Mouse (Mus musculus): Measurements from ENCODE around the gene Crtap.
A peak's percentile ranks its signal among the peaks of the same experiment; 100 is the strongest.

The Crtap gene

DNA sequence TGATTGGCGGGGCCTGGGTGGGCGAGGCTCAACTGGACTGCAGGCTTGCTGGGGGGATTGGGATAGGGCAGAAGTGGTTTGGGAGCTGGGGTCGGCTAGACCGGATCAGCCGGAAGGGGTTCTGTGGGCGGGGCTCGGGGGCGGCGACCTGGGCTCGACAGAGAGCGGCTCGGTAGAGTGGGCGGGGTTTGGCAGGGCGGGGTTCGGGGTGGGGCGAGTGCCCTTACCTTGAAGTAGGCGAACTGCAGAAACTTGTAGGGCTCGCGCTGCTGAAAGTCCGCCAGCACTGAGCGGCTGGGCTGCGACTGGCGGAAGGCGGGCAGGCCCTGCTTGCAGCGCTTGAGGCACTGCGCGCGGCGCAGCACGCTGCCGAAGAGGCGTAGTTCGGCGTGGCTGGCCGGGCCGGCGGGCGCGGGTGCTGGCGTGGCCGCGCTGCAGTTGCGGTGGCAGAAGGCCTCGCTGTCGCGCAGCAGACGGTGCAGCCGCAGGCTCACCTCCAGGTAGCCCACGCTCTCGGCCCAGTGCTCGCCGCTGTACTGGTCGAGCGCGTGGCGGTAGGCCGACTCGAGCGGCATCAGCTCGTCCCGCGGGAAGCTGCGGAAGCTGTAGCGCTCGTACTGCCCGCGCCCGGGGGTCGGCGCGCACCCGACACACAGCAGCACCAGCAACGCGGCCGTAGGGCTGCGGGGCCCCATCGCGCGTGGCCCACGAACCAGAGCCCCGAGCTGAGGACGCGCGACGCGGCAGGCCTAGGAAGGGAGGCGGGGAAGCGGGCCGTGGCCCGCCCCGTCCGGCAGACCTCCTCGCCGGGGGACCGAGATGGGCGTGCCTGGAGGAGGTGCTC lies at the start of gene Crtap:
TSS of gene Crtap (minus strand) at position 771 of the 844 bp plus-strand sequence.
- peak; percentile 81 for DNase-seq (ENCODE audit: low spot score)

DNA sequence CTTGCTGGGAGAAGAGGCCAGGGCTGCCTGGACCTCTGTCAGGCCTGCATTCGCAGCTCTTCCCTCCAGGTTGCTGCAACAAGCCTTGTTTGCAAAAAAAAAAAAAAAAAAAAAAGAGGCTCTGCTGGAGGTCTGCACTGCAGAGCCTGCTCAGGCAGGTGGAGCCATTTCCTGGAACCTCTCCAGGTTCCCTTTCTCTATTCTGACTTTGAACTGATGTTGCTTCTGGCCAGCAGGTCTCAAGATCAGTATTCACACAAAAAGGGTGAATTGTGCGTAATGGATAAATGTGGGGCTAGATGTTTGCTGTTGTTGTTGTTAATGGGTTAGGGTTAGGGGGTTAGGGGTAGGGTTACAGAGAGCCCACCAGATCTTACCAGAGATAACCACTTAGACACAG lies 45.2 kb upstream of the Crtap start:
- DNase-seq (ENCODE audit: low spot score), result no peak

DNA sequence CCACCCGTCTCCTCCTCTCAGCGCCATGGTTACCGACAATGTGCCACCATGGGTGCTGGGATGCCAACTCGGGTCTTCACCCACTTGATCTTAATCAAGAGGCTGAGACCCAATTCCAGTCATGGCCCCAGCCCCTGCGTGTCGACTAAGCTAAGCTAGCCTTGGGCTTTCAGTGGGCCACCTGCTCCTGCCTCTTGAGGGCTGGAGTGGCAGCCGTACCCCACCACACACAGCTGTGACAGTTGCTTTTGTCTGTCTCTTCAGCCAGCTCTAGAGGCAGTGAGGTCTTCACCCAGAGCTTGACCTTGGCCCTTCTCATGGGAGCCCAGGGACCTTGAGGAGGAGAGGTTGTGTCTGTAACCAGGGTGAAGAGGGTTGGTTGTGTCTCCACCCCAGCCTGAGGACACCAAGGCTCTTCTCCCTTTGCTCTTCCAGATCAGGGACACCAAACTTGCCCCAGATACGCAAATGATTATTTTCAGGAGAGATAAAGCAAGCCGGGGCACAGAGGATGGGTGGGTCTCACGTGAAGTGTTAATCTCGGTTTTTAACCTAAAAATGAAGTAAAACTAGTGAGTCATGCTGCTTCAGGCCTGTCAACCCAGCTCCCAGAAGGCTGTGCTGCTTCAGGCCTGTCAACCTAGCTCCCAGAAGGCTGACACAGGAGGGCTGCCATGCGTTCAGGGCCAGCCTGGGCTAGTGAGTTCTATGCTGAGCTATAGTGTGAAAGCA lies 37.8 kb upstream of the Crtap start:
- no peak for DNase-seq (ENCODE audit: low spot score)

DNA sequence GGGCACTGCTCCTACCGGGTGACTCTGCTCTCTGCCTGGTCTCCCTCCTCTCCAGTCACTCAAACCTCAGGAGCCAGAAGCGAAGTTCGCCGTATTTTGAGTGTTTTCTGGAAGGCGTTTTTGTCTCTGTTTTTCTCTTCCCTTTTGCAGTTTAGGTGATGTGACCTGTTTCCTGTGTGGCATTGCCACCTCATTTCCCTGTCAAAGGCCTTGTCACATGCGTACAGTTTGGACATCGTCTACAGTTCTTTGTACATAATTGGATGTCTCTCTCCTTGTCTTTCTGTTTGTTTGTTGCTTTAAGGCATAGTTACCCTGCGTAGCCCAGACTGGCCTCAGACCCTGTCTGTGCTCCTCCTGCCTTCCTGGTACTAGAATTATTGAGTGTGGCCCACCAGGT lies 37.0 kb upstream of the Crtap start:
- DNase-seq (ENCODE audit: low spot score), result no peak

DNA sequence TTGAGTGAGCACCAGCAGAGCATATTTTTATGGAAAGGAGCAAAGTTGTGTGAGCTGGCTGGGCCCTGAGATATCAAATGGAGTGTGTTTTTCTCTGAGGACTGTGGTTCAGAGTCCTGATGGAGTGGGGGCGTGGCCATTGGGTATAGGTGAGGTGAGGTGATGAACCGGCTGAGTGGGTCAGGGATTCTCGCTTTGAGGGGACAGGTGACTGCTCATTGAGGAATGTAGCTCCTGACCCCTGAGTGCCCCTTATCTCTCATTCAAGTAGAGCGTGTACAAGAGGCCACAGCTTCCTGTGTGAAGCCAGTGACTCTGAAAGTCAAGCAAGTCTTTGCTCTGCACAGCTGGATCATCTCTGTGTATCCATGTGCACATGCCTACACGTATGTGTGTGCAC lies 35.7 kb upstream of the Crtap start:
- no peak for DNase-seq (ENCODE audit: low spot score)

DNA sequence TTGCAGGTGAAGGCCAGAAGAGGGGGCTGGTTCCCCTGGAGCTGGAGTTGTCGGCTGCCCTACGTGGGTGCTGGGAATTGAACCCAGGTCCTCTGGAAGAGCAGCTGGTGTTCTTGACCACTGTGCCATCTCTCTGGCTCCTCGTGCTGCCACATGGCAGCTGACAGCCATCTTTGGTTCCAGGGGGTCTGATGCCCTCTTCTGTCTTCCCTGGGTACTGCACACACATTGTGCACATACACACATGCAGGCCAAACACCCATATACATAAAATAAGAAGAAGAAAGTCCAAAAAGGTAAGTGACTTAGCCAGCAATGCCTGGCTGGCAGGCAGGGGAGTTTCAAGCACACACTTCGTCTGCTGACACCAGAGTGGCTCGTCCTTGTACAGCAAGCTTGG lies 35.1 kb upstream of the Crtap start:
- no peak for DNase-seq (ENCODE audit: low spot score)

DNA sequence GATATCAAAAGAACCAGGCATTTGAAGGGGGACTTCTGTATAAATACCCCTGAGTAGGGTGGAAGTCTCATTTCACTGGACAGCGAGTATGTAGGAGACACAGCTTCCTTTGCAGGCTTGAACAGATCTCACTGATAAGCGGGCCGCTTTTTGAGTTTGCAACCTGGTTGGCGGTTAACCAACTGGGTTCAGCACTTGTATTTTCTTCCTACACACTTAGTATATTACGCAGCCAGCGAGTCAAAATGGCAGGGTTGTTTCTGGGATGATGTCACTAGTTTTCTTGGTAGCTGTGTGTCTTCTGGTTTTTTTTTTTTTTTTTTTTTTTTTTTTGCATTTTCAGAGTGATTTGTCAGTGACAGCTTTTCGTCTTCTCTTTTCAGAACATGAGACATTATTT lies 31.3 kb upstream of the Crtap start:
- DNase-seq (ENCODE audit: low spot score), result no peak

DNA sequence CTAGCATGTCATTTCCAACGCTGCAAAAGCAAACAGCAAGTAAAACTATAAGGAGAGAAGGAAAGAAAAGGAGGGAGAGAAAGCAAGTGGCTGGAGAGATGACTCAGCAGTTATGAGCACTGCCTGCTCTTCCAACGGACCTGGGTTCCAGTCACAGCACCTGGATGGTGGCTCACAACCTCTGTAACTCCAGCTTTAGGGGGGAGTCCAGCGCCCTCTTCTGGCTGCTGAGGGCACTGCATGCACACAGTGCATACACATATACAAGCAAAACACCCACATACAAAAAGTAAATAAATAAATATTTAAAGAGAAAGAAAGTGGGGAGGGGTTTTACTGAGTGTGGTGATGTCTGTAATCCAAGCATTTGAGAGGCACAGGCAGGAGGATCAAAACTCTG lies 30.6 kb upstream of the Crtap start:
- no peak for DNase-seq (ENCODE audit: low spot score)

DNA sequence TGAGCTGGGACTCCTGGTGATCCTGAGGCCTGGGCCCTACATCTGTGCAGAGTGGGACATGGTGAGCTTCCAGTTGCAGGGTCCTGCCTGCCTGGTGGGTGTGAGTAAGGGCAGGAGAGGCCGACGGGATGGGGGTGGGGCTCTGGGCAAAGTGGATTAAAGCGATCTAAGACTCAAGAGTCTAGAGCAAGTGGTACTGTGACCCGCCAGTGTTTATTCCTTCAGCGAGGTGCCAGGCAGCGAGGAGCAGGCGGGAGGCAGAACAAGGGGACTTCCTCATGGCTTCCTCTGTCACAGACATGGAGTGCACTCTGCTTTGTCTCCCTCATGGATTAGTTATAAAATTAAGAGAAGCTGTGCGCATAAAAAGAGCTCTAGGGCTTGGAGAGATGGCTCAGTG lies 30.0 kb upstream of the Crtap start:
- DNase-seq (ENCODE audit: low spot score), result no peak

DNA sequence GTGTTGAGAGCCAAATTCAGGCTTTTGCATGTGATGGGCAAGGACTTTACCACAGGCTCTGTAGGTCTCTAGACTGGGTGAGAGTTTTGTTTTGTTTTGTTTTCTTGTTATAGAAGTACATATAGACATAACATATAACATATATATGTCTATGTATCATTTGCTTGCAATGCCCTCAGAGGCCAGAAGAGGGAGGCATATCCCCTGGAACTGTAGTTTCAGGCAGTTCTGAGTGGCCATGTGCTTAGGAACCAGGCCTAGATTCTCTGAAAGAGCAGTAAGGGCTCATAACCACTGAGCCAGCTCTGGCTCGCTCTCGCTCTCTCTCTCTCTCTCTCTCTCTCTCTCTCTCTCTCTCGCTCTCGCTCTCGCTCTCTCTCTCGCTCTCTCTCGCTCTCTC lies 27.7 kb upstream of the Crtap start:
- peak; percentile 63 for DNase-seq (ENCODE audit: low spot score)

DNA sequence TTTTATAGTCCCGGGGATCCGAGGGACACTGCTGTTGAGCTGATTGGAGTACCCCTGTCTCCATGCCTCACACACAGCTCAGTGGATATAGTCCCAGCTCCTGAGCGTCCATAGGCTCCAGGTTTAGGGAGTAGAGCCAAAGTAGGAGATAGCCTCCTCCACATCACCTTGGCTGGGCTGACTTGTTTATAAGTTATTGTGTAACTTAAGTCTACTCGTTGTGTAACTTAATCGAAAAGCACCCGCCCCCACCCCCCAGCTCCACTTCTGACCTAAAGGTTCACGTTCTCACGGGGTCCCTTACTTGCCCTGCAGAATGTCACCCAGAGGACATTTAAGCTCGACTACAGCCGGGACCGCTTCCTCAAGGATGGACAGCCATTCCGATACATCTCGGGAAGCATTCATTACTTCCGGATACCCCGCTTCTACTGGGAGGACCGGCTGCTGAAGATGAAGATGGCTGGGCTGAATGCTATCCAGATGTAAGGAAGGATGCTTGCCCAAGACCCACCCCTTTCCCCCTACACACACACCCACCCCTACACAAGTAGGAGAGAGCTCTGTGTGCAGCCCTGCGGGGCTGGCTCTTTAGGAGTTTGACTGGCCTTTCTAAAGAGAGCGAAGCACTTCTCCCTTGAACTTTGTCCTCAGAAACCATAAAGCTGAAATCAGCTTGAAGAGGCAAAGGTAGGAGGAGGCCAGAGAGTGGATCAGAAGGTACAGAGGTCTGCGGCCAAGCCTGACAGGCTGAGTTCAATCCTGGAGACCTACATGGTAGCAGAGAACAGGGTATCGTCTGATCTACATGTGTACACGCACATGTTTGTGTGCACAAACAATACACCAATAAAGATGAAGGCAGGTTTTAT lies 26.4 kb upstream of the Crtap start:
- DNase-seq (ENCODE audit: low spot score), result no peak

DNA sequence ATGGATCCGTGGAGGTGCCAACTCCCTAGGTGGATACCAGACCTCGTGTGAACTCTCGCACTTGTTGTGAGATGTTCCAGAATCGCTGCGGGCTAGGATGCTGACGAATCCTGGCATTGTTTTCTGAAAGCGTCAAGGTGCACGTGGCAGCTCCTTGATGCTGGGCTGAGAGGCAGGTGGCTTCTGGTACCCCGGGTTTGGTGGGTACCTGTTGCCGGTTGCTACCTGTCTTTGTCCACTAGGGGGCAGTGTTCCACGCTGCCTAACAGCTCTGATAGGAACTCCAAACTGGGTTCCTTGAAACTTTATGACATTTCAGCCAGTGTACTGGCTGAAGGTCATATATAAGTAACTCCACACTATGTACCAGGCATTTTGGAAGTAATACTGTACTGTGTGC lies 25.2 kb upstream of the Crtap start:
- DNase-seq (ENCODE audit: low spot score), result peak; percentile 67

DNA sequence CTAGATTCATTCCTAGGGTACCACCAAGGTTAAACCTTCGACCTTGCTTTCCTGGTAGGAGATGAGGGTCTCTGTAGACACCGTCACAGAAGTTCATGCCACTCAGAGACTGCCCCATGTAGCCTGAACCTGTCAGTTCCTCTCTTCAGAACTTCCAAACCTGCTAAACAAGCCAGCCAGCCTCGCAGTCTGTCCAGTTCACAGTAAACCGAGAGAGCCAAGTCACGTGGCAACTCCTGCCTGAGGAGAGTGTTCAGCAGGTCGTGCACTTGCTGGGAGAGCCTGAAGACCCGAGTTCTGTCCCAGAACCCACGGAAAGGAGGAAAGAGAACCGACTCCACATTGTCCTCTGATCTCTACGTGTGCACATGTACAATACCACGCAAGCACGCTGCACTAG lies 23.4 kb upstream of the Crtap start:
- no peak for DNase-seq (ENCODE audit: low spot score)

DNA sequence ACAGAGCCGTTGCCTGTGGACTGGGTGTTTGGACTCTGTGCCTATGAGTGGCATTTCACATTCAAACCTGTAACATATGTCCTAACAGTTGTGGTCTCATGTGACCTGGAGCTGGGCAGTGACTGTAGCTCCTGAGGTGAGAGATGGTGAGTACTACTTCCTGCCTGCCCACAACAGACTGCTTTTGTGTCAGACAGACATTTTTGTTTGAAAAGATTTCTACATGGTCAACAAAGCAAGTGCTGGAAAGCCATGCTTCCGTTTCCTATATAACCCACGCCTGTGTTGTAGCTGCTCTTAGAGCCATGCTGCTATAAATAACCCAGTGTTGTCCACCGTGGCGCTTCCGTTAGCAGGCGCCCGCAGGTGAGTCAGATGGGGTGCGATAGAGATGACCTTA lies 21.9 kb upstream of the Crtap start:
- DNase-seq (ENCODE audit: low spot score), result no peak

DNA sequence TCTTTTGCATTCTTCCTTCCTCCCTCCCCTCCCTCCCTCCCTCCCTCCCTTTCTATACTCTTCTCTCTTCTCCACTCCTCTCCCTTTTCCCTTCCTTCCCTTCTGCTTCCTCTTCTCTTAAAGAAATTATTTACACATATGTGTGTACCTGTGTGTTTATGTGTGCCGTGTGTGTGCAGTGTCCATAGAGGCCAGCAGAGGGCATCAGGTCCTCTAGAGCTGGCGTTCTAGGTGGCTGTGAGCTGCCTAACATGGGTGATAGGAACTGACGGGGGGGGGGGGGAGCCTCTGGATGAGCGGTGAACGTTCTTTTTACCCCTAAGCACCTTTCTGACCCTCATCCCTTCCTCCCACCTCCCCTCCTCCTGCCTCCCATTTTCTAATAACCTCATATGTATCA lies 20.8 kb upstream of the Crtap start:
- DNase-seq (ENCODE audit: low spot score), result no peak

DNA sequence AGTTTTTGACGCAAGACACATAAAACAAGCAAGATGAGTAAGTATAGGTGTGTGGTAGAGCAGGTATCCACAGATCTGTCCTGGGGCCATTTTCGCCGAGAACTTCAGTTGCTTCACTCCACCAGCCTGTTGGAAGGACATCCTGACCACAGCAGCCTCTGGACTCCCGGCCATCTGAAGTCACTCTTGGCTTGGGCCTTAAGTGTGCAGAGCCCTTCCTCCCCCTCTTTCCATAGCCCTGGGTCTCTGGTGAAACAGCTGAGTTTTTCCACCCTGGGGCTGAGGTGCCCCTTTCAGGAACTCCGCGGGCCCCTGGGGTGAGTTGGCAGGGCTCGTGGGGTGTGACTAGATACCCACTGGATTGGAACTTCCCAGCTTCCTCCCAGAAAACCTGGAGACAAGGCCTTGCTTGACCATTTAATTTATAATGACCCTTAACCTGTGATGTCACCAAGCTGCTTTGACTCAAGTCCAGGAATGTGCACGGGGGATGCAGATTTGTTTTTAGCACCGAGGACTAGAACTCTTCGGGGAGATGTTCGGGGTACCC lies 19.9 kb upstream of the Crtap start:
- DNase-seq (ENCODE audit: low spot score), result no peak

DNA sequence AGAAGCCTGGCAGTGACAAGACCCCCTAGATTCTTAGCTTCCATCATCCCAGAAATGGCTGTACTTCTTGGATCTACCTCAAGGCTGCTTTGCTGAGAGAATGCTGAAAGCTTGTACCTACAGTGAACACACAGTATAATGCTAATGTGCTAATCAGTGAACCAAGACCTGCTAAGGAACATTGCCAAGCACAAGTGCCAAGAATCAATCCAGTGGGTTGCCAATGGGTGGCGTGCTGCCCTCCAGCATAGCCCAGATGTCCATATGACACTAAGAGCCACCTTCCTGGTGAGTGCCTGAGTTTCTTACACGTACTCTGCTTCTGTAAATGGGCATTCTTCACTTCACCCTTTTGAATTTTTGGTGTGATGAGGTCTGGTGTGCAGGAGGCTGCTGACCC lies 17.2 kb upstream of the Crtap start:
- no peak for DNase-seq (ENCODE audit: low spot score)

DNA sequence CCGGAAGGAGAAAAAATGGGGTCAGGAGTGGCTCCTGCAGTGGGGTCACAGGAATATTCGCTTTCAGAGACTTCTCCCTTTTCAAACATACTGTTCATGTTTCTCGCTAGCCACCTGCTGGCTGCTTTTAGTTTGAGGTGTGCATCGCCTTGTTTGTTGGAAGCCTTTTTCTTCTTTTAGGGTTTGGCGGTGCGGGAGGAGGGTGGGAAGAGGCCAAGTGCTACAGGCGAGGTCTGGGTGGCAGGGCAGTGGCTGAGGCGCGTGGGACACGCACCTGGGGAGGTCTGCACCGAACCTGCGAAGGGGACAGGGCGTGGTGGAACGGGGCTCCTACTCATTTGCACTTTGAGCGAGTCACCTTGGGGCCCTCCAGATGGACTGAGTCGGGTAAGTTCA lies 11.2 kb upstream of the Crtap start:
- peak; percentile 50 for DNase-seq (ENCODE audit: low spot score)

DNA sequence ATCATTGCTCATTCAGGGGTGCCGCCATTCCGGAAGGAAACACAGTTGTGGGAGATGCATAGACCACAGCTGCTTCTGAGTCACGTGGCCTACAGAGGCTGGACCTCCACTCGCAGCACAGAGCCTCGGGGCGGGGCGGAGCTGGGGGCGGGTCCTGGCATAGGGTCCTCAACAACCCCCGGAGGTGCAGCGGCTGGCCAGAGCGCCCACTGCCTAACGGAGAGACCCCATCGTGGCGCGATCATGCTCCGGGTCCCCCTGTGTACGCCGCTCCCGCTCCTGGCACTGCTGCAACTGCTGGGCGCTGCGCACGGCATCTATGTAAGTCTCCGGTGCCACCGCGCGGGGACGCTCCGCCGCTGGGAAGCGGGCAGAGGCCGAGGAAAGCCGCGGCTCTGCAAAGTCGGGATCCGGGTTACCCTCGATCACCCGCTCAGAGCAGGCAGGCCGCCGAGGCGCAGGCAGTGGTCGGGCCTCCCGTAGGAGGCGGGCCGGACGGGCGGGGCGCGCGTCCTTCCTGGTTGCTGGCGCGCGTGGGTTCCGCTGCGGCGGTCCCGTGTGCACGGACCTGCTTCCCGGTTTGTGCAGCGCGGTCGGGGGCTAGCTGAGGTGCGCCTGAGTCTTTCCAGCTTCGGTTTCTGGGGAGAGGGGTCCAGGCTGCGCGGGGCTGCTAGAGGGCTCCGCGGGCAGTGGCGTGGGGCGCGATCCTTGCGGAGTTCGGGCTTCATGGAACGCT lies 10.6 kb upstream of the Crtap start, which contains the start of the genes Glb1 and Tmppe:
TSS of gene Glb1 (plus strand) at position 128 of the 736 bp plus-strand sequence.
TSS of gene Tmppe (plus strand) at position 157 of the 736 bp plus-strand sequence.
- peak; percentile 87 for DNase-seq (ENCODE audit: low spot score)

DNA sequence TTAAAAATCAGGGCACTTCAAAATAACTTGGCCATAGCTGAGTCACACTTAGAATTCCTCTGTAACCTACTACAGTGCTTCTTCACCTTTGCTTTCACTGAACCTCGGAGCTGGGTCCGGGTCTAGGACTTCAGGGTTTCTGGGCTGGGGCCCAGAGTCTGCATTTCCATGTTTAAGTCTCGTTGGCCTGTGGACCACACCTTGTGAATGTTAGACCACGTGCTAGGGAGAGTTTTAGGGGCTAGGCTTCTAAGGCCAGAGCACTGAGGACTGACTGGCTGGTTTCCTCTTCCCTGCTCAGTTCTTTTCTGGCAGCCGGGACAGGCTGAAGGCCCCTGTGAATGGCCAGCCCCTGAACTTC lies 10.1 kb upstream of the Crtap start:
- no peak for DNase-seq (ENCODE audit: low spot score)

DNA sequence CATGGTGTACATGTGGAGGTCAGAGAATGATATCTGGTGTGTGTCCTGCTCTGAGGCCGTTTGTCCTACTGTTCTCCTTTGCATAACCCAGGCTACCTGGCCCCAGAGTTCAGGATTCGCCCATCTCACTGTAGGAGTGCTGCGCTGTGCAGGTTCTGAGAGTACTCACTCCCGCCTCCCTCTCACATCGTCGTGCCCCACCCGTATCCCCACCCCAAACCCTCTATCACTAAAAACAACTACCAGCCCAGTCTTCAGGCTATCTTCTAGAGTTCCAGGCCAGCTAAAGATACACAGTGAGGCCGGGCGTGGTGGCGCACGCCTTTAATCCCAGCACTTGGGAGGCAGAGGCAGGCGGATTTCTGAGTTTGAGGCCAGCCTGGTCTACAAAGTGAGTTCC lies 9.2 kb upstream of the Crtap start:
- no peak for DNase-seq (ENCODE audit: low spot score)

DNA sequence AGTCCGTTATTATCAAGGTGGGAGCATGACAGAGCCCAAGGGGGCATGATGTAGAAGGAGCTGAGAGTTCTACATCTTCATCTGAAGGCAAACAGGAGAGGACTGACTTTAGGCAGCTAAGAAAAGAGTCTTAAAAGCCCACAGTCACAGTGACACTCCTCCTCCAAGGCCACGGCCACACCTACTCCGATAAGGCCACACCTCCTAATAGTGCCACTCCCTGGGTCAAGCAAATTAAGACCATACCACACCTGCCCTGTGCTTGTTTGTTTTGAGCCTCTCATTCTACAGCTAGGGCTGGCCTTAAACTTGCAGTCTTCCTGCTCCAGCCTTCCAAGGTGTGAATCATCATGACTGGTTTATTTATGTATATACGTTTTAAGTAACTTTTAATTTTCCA lies 4.8 kb upstream of the Crtap start:
- no peak for DNase-seq (ENCODE audit: low spot score)
